Mouse (Mus musculus) retina, postnatal 1 day (tissue): ENCODE results near the gene Syt14.
A peak's percentile ranks its signal among the peaks of the same experiment; 100 is the strongest.

Experiments
- DNase-seq: peaks from one replicate; pipeline ENCODE4 v3.0.0-alpha.2; 2012

Syt14 gene

GRCm38 (mm10) chr1:193035371-193036238 is at the start of gene Syt14:
Gene Syt14, minus strand, starts transcription at chr1:193035775.
- peak; percentile 93 for DNase-seq

GRCm38 (mm10) chr1:193084016-193084415 is 48.4 kb upstream of the Syt14 start:
- no peak for DNase-seq

GRCm38 (mm10) chr1:193083051-193083450 is 47.5 kb upstream of the Syt14 start:
- no peak for DNase-seq

GRCm38 (mm10) chr1:193082311-193082921 is 46.8 kb upstream of the Syt14 start:
- no peak for DNase-seq

GRCm38 (mm10) chr1:193062618-193063017 is 27.0 kb upstream of the Syt14 start:
- DNase-seq = no peak

GRCm38 (mm10) chr1:193060167-193060566 is 24.6 kb upstream of the Syt14 start:
- DNase-seq = no peak

GRCm38 (mm10) chr1:193059596-193059995 is 24.0 kb upstream of the Syt14 start:
- no peak for DNase-seq

GRCm38 (mm10) chr1:193054401-193054800 is 18.8 kb upstream of the Syt14 start:
- no peak for DNase-seq

GRCm38 (mm10) chr1:193053065-193053464 is 17.5 kb upstream of the Syt14 start:
- DNase-seq = no peak

GRCm38 (mm10) chr1:193047616-193048015 is 12.0 kb upstream of the Syt14 start:
- no peak for DNase-seq

GRCm38 (mm10) chr1:193042760-193043295 is 7.3 kb upstream of the Syt14 start:
- peak; percentile 24 for DNase-seq

- no peak for DNase-seq
Measured at GRCm38 (mm10) chr1:193034951-193035370, 614 bp downstream of the Syt14 start.

- DNase-seq = no peak
Measured at GRCm38 (mm10) chr1:193024311-193024710, 11.3 kb downstream of the Syt14 start.

GRCm38 (mm10) chr1:193012351-193012750 is 23.2 kb downstream of the Syt14 start:
- no peak for DNase-seq

GRCm38 (mm10) chr1:193011000-193011769 is 24.4 kb downstream of the Syt14 start:
- DNase-seq = no peak

- no peak for DNase-seq
Measured at GRCm38 (mm10) chr1:193004581-193004980, 31.0 kb downstream of the Syt14 start.

- no peak for DNase-seq
Measured at GRCm38 (mm10) chr1:193003953-193004352, 31.6 kb downstream of the Syt14 start.

GRCm38 (mm10) chr1:193002307-193002706 is 33.3 kb downstream of the Syt14 start:
- no peak for DNase-seq

- DNase-seq = peak; percentile 12
Measured at GRCm38 (mm10) chr1:193001587-193001986, 34.0 kb downstream of the Syt14 start.

GRCm38 (mm10) chr1:193000908-193001307 is 34.7 kb downstream of the Syt14 start:
- DNase-seq = peak; percentile 14

- DNase-seq = no peak
Measured at GRCm38 (mm10) chr1:192994179-192994873, 41.2 kb downstream of the Syt14 start.

GRCm38 (mm10) chr1:192993491-192993890 is 42.1 kb downstream of the Syt14 start:
- DNase-seq = no peak
